Comparison of ENCODE assay signal across 17 mouse cellular contexts in genomic region chr3:79538342-79538741, GRCm38 (mm10). TPM values are rescaled to one million over a fixed set of nuclear protein-coding genes. Genes with fewer than 3 reads are reported as not detected.
DNase-seq lines count a peak whose midpoint lies in the region; ATAC-seq and TF ChIP-seq lines count a peak whose summit lies in the region.
"Had no signal": no experiment of that assay in that cellular context is flagged by ENCODE, and none has a peak within 500 bp of the region (broad histone marks: within the 10 kb centered on the region; RNA-seq: fewer than 3 reads in every experiment).

No protein-coding gene starts in this region.

- TF ChIP-seq CTCF in intestine, postnatal 0 days (IDR thresholded peaks at IDR 0.05; ENCODE audit: low read depth): no peak

- no peak overlapping the region for H3K4me2 ChIP-seq in intestine, postnatal 0 days (replicated peaks; ENCODE audit: low read depth)
- no peak overlapping the region for H3K4me2 ChIP-seq in liver, embryonic 16.5 days (ENCODE audit: low read depth, low read length)
- H3K4me2 ChIP-seq: heart, embryonic 15.5 days; kidney, embryonic 15.5 days; midbrain, embryonic 12.5 days had no signal

- H3K27ac ChIP-seq in intestine, postnatal 0 days (ENCODE audit: low read depth, low read length): 0 out of 2 replicates have a peak overlapping the region, but pooled peaks have one; percentile 11
- H3K27ac ChIP-seq in liver, embryonic 16.5 days (ENCODE audit: low read length): peak overlapping the region; percentile 44
- no peak overlapping the region for H3K27ac ChIP-seq in forebrain, embryonic 10.5 days
- H3K27ac ChIP-seq: heart, embryonic 15.5 days; kidney, embryonic 15.5 days; midbrain, embryonic 12.5 days had no signal

- no peak overlapping the region for H3K4me3 ChIP-seq in intestine, postnatal 0 days (ENCODE audit: low read depth, low read length)
- H3K4me3 ChIP-seq in liver, embryonic 16.5 days (ENCODE audit: low read depth, low read length): no peak overlapping the region
- no peak overlapping the region for H3K4me3 ChIP-seq in forebrain, embryonic 10.5 days
- H3K4me3 ChIP-seq: heart, embryonic 15.5 days; kidney, embryonic 15.5 days; midbrain, embryonic 12.5 days had no signal

- 50% methylated on average over 3 of the region's 3 CpGs for WGBS in intestine, postnatal 0 days
- WGBS in liver, embryonic 16.5 days (ENCODE audit: insufficient replicate concordance): 20% methylated on average over 3 of the region's 3 CpGs
- WGBS in forebrain, embryonic 10.5 days: 90% methylated on average over 3 of the region's 3 CpGs

- peak; percentile 66 for ATAC-seq in CD4-positive, CD25-positive, alpha-beta regulatory T cell, adult 4 months
- ATAC-seq in intestine, postnatal 0 days: peak; percentile 75
- peak; percentile 61 for ATAC-seq in liver, embryonic 16.5 days (ENCODE audit: low read depth)
- ATAC-seq: forebrain, embryonic 14.5 days had no signal

- H3K36me3 ChIP-seq in intestine, postnatal 0 days (ENCODE audit: control insufficient read depth, insufficient read depth): no peaks in the 10 kb centered on the region
- no peaks in the 10 kb centered on the region for H3K36me3 ChIP-seq in liver, embryonic 16.5 days (ENCODE audit: control insufficient read depth, insufficient read depth)
- H3K36me3 ChIP-seq in forebrain, embryonic 10.5 days (replicated peaks): no peaks in the 10 kb centered on the region
- H3K36me3 ChIP-seq: heart, embryonic 15.5 days; kidney, embryonic 15.5 days; midbrain, embryonic 12.5 days had no signal

- H3K9me3 ChIP-seq in intestine, postnatal 0 days (ENCODE audit: control insufficient read depth): no peaks in the 10 kb centered on the region
- no peaks in the 10 kb centered on the region for H3K9me3 ChIP-seq in liver, embryonic 16.5 days (replicated peaks; ENCODE audit: control insufficient read depth, low read length)
- no peaks in the 10 kb centered on the region for H3K9me3 ChIP-seq in forebrain, embryonic 10.5 days
- H3K9me3 ChIP-seq: heart, embryonic 15.5 days; kidney, embryonic 15.5 days; midbrain, embryonic 12.5 days had no signal

- H3K4me1 ChIP-seq in intestine, postnatal 0 days (replicated peaks; ENCODE audit: control insufficient read depth, insufficient read depth, low read length): 0 out of 2 replicates have a peak, but pooled peaks cover 5% of the 10 kb centered on the region
- H3K4me1 ChIP-seq in liver, embryonic 16.5 days (ENCODE audit: control insufficient read depth, low read depth, low read length): peaks cover 38% of the 10 kb centered on the region
- peaks cover 5% of the 10 kb centered on the region; the same call in 1 of the 2 replicates for H3K4me1 ChIP-seq in forebrain, embryonic 10.5 days
- H3K4me1 ChIP-seq: midbrain, embryonic 12.5 days had no signal

- H3K9ac ChIP-seq in intestine, postnatal 0 days (ENCODE audit: low read depth, low read length): no peak overlapping the region
- no peak overlapping the region for H3K9ac ChIP-seq in liver, embryonic 16.5 days (ENCODE audit: low read depth, low read length)
- H3K9ac ChIP-seq: heart, embryonic 15.5 days; kidney, embryonic 15.5 days; midbrain, embryonic 12.5 days had no signal

- no peaks in the 10 kb centered on the region for H3K27me3 ChIP-seq in intestine, postnatal 0 days (replicated peaks; ENCODE audit: control insufficient read depth, insufficient read depth, low read length)
- no peaks in the 10 kb centered on the region for H3K27me3 ChIP-seq in liver, embryonic 16.5 days (ENCODE audit: control insufficient read depth, insufficient read depth, low read depth, low read length)
- no peaks in the 10 kb centered on the region for H3K27me3 ChIP-seq in forebrain, embryonic 10.5 days (ENCODE audit: poor library complexity, severe bottlenecking)
- H3K27me3 ChIP-seq: heart, embryonic 15.5 days; kidney, embryonic 15.5 days; midbrain, embryonic 12.5 days had no signal

- peak; percentile 83 for DNase-seq in MEL-GATA-1-ER (ENCODE audit: extremely low read depth, low read depth)
- no peak for DNase-seq in forebrain, embryonic 10.5 days (ENCODE audit: extremely low spot score, low spot score)
- DNase-seq in left cerebral cortex, adult 18-20 months (ENCODE audit: low spot score in 2 of 2): no peak
- no peak for DNase-seq in cerebellum, postnatal 10 days
- DNase-seq in retina, embryonic 14.5 days (ENCODE audit: low spot score): no peak
- DNase-seq: adrenal gland, postnatal 14 days; cerebellum, postnatal 14 days; lung, postnatal 14 days; right cerebral cortex, postnatal 4 days; thymus, adult 18-20 months had no signal

RNA-seq across cellular contexts. Expression of gene Fnip2, which starts 29.3 kb away (rescaled TPM):
- under 1 TPM; 0.51 to 0.58 TPM for polyA plus RNA-seq in CD4-positive, CD25-positive, alpha-beta regulatory T cell, adult 4 months (2017; shearing (Covaris generic))
- 3.3 and 3.4 TPM in 2 replicates for polyA plus RNA-seq in intestine, postnatal 0 days (2015; fragmentation: Nextera tagmentation; extraction: Ambion mirVana)
- 3.2 and 3.5 TPM in 2 replicates for polyA plus RNA-seq in liver, embryonic 16.5 days (2015; fragmentation: Nextera tagmentation; extraction: Ambion mirVana)
- polyA plus RNA-seq in forebrain, embryonic 10.5 days (2016; fragmentation: Nextera tagmentation; extraction: Ambion mirVana): 5.6 and 6.5 TPM in 2 replicates
- 10 to 100 TPM; 18.2 to 18.5 TPM for total RNA-seq in left cerebral cortex, adult 18-20 months (2021)

RNA-seq across cellular contexts. Expression of gene Ppid, which starts 52.8 kb away (rescaled TPM):
- polyA plus RNA-seq in CD4-positive, CD25-positive, alpha-beta regulatory T cell, adult 4 months (2017; shearing (Covaris generic)): 100 to 1,000 TPM; 127 to 128 TPM
- polyA plus RNA-seq in intestine, postnatal 0 days (2015; fragmentation: Nextera tagmentation; extraction: Ambion mirVana): 28.7 and 30.7 TPM in 2 replicates
- polyA plus RNA-seq in liver, embryonic 16.5 days (2015; fragmentation: Nextera tagmentation; extraction: Ambion mirVana): 67.7 and 82.3 TPM in 2 replicates
- polyA plus RNA-seq in forebrain, embryonic 10.5 days (2016; fragmentation: Nextera tagmentation; extraction: Ambion mirVana): 241 and 245 TPM in 2 replicates
- total RNA-seq in left cerebral cortex, adult 18-20 months (2021): 10 to 100 TPM; 68.9 to 69.1 TPM
